Mouse (Mus musculus) lung, postnatal 10 days (tissue): ENCODE data around the gene Rad51b.

ENCODE experiments used
- DNase-seq: peaks from one replicate; pipeline ENCODE4 v3.0.0; 2021

Rad51b gene

GRCm38 (mm10) chr12:79441210-79442005, 144.3 kb downstream of the Rad51b start:
- no peak for DNase-seq

DNA sequence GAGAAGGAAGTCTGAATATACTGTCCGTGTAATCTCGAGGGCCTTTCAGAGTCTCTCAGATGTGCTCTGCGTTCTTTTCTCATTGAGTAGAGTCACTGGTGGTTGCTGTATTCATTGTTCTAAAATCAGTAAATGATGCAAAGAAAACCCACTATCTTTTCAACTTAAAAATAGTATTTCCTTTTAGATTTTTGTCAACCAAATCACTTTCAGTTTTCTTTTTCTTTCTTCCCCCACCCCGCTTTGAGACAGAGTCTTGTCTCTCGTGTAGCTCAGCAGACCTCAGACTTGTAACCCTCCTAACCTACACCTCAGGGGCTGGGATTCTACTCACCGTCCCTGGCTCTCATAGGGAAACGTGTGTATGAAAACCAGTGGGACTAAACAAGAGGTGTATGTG, 145.0 kb downstream of the Rad51b start:
- no peak for DNase-seq

DNA sequence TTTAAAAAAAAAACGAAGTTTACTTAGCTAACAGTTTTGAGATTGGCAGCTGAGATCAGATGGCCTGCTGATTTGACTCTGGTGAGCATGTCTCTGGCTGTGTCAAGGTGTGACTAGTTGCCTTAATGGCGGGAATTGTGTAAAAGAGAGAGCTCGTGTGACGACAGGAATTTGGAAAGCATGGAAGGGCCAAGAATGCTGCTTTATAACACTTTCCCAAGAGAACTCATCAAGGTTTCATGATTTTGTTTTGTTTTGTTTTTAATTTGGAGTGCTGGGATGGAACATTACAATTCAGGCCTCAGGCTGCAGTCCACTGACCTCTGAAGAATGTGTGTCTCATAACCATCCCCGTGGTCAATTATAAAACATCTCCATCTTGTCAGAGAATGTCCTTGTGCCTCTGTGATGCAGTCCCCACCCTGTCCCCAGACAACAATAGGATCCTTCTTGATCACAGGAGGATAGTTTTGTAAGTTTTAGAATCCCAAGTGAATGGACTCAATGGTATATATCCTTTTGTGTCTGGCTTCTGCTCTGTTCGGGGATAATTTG, 145.8 kb downstream of the Rad51b start:
- no peak for DNase-seq

DNA sequence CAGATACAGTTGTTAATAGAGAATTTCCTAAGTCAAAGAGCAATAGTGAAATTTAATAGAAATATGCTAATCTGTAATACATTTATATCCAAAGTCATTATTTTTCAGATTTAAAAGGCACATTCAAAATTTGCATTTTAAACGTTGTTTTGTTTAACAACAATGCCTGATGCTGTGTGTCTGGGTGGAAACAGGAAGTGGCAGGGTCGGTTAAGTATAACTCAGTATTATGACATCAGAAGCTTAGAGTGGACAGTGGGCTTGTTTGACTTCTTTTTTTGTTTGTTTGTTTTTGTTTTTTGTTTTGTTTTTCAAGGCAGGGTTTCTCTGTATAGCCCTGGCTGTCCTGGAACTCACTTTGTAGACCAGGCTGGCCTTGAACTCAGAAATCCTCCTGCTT, 147.6 kb downstream of the Rad51b start:
- DNase-seq, result no peak

DNA sequence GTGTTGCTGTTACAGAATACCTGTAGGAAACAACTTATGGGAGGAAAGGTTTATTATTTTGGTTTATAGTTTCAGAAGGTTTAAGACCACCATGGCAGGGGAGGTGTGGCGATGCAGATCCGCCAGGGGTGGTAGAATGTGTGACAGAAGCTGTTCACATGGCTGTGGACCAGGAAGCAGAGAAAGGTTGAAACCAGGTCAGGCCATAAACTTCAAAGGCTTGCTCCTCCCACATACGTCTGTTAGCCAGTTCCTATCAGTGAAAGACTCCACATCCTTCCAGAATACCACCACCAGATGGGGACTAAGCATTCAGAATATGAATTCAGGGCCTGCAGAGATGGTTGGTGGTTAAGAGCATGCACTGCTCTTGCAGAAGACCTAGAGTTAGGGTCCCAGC, 150.0 kb downstream of the Rad51b start:
- no peak for DNase-seq

GRCm38 (mm10) chr12:79449817-79450411, 152.8 kb downstream of the Rad51b start:
- no peak for DNase-seq

DNA sequence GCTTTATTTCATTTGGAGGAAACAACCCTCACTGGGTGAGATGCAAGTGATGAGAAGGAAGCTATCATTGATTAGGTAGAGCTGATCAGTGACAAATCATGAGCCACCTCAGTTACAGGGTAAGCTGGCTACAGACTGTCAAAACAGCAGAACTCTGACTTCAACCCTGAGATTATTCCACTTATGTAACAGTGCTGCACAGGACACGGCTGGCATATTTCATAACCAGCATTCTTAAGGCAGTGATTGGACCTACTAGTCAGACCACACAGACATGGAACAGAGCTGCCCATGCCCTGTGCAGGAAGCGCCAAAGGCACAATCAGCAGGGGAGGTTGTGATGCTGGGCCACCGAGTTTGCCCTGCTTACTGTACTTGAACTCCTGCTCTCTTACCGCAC, 155.8 kb downstream of the Rad51b start:
- peak; percentile 25 for DNase-seq

DNA sequence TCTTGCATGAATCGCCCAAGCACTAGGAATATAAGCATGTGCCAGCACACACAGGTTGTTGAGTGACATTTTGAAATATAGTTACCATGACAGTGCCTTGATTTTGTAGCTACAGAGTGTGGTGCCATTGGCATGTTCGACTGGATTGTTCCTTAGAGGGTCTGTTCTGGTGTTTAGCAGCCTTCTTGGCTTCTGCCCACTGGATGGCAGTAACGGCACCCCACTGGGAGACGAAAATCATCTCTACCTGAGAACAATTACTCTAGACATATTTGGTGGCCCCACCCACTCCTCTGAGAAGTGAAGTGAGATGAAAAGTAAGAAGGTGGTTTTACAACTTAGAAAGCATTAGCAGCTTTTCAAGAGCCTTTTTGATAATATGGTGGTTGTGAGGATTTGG, 156.9 kb downstream of the Rad51b start:
- DNase-seq, result peak; percentile 34

GRCm38 (mm10) chr12:79455061-79455847, 158.2 kb downstream of the Rad51b start:
- no peak for DNase-seq

- no peak for DNase-seq
Measured at GRCm38 (mm10) chr12:79455848-79456164, 158.7 kb downstream of the Rad51b start.

- no peak for DNase-seq
Measured at GRCm38 (mm10) chr12:79456251-79456650, 159.2 kb downstream of the Rad51b start.

- no peak for DNase-seq
Measured at GRCm38 (mm10) chr12:79463371-79463770, 166.3 kb downstream of the Rad51b start.

- no peak for DNase-seq
Measured at GRCm38 (mm10) chr12:79470113-79470512, 173.0 kb downstream of the Rad51b start.

DNA sequence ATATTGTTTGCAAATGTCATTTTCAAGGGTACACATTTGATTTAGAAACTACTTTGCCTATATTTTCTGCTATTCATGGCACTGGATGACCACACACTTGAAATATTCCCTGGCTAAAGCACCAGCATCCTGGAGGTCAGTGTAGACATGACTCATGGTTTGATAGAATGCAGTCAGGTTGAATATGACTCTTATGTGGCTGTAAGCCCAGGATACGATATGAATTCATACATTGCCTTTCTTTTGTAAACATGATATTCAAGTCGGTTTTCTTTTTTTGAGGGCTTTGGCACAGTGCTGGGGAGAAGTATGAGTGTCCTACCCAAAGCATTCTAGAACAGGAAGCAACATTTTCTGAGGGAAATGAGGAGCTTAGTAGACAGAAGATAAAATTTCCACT, 174.8 kb downstream of the Rad51b start:
- DNase-seq, result no peak

- peak; percentile 56 for DNase-seq
Measured at GRCm38 (mm10) chr12:79476413-79477046, 179.4 kb downstream of the Rad51b start.

- no peak for DNase-seq
Measured at GRCm38 (mm10) chr12:79478816-79479215, 181.7 kb downstream of the Rad51b start.

DNA sequence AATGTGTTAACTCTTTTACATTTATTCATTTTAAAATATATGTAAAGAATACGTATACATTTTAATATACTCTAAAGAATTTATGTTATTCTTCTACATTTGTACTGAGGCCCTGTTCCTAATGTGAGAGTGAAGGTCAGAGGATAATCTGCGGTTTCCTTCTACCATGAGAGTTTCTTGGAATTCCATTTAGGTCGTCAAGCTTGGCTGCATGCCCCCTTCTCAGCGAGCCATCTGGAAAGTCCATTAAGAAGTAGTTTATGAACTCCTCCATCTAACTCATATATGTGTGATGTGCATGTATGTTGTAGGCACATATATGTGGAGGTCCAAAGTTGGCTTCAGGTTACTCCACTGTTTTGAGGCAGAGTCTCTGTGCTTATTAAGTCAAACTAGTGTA, 188.4 kb downstream of the Rad51b start:
- DNase-seq, result no peak

- peak; percentile 45 for DNase-seq
Measured at GRCm38 (mm10) chr12:79488590-79489242, 191.6 kb downstream of the Rad51b start.

GRCm38 (mm10) chr12:79490626-79491025, 193.5 kb downstream of the Rad51b start:
- no peak for DNase-seq

- no peak for DNase-seq
Measured at GRCm38 (mm10) chr12:79492175-79492574, 195.1 kb downstream of the Rad51b start.

GRCm38 (mm10) chr12:79492613-79493012, 195.5 kb downstream of the Rad51b start:
- no peak for DNase-seq

DNA sequence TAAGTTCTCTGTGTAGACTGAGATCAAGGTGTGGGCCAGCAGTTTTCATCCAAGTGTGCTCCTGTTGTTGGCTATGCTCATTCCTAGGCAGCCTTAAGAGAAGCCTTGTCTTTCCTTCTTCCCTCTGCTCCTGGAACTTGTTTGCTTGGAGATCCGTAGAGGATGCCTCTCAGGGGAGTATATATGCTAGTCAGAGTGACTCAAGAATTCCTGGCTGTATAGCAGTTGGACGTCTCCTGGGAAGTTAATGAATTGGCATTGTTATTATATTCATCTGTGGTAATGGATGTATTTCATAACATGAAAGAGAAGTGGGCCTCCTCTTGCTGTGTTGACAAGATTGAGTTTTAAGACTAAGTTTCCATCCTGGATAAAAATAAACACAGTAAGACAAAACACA, 196.4 kb downstream of the Rad51b start:
- no peak for DNase-seq

- DNase-seq, result no peak
Measured at GRCm38 (mm10) chr12:79498326-79498725, 201.2 kb downstream of the Rad51b start.
